Mouse (Mus musculus): ENCODE data around the gene Tppp2. TPM values are rescaled to one million over a fixed set of nuclear protein-coding genes. Genes with fewer than 3 reads are reported as not detected.

The Tppp2 gene
- polyA plus RNA-seq, 1 experiment from 2014 or later: not detected

DNA sequence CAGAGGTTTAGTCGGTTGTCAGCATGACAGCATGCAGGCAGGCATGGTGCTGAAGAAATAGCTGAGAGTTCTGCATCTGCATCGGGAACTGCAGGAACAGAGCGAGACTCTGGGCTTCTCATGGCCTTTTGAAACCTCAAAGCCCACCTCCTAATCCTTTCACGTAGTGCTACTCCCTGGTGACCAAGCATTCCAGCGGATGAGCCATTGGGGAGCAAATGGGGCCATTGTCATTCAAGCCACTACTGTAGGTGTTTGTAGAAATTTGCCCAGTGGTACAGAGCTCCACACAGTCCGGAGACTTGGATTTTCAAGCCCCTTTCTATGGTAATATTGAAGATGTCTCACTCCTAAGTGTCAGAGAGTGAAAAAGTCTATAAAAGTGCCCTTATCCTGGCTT, 32.2 kb upstream of the Tppp2 start:
- TF ChIP-seq CTCF (IDR thresholded peaks at IDR 0.05; ENCODE audit: low read depth): no peak
- DNase-seq: no peak
- Histone ChIP-seq H3K27me3 (ENCODE audit: insufficient read depth, low read length) (no peaks in the 10 kb centered on the region), H3K36me3 (ENCODE audit: insufficient read depth) (peaks cover 44% of the 10 kb centered on the region), H3K4me2 (peak overlapping the region; percentile 79), H3K4me3 (ENCODE audit: low read depth, low read length) (peak overlapping the region; percentile 67; the same call in 1 of the 2 replicates), H3K9me3 (ENCODE audit: low read depth, low read length) (no peaks in the 10 kb centered on the region), H3K27ac (ENCODE audit: low read depth) (no peak overlapping the region), H3K9ac (no peak overlapping the region), H3K4me1 (ENCODE audit: insufficient read depth) (no peaks in the 10 kb centered on the region; the same call in 1 of the 2 replicates)
- no peak for ATAC-seq (ENCODE audit: insufficient read depth)
- WGBS: 62% methylated on average over 6 of the region's 6 CpGs

DNA sequence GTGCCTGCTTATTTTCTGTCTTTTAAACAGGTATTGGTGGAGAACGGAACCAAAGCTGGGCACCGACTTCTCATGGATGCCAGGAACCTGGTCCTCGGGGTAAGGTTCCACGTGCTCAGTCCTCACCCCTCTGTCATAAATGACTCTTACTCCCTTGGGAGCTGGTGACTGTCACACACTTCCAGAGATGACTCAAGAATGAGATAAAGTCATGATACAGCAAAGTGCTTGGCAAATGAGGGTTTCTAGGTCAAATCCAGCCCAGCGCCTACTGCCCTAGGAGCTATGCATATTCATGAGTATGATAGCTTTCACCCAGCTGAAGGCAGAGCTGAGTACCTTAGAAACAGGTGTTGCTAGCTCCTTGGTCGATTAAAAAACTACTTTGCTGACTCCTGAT, 28.4 kb upstream of the Tppp2 start:
- no peak for TF ChIP-seq CTCF (IDR thresholded peaks at IDR 0.05; ENCODE audit: low read depth)
- Histone ChIP-seq H3K36me3 (ENCODE audit: insufficient read depth) (peaks cover 59% of the 10 kb centered on the region), H3K27ac (ENCODE audit: low read depth) (no peak overlapping the region), H3K9me3 (ENCODE audit: low read depth, low read length) (no peaks in the 10 kb centered on the region), H3K4me1 (ENCODE audit: insufficient read depth) (no peaks in the 10 kb centered on the region; the same call in 1 of the 2 replicates), H3K27me3 (ENCODE audit: insufficient read depth, low read length) (no peaks in the 10 kb centered on the region), H3K4me3 (ENCODE audit: low read depth, low read length) (no peak overlapping the region), H3K4me2 (no peak overlapping the region), H3K9ac (no peak overlapping the region)
- WGBS: 91% methylated on average over 6 of the region's 6 CpGs
- DNase-seq (no peak), ATAC-seq (ENCODE audit: insufficient read depth) (no peak)

DNA sequence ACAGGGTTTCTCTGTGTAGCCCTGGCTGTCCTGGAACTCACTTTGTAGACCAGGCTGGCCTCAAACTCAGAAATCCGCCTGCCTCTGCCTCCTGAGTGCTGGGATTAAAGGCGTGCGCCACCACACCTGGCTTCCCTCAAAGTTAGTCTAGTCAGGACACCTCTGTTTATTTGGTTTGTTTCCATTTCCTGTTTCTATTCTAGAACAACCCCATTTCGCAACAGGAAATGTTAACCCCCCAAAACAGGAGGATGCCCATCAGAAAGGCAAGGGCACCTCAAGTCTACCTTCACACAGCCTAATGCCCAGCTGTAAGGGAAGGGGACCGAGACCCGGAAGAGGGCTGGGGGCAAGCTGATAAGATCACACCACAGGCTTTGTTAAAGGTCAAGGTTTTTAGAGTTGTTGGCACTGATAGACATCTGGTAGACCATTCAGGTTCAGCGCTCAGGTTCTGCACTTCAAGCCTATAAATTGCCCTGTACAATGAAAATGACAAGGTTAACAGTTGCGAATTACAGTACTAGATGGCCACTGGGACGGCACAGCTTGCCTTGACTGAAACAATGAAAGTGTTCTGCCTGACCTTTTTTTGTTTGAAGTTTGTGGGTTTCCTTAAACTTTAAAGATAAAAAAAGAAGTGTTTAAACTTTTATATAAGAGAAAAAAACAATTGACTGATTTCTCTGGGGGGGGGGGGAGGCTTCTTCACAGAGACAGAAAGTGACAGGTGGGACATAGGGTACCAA, 25.9 kb upstream of the Tppp2 start, which contains the start of gene Slc39a2:
Slc39a2 (plus strand) TSS at position 699 of the 749 bp plus-strand sequence.
- H3K4me1 ChIP-seq (ENCODE audit: insufficient read depth): no peaks in the 10 kb centered on the region; the same call in 1 of the 2 replicates
- DNase-seq: no peak
- no peaks in the 10 kb centered on the region for H3K27me3 ChIP-seq (ENCODE audit: insufficient read depth, low read length)
- H3K36me3 ChIP-seq (ENCODE audit: insufficient read depth): peaks cover 49% of the 10 kb centered on the region
- H3K9me3 ChIP-seq (ENCODE audit: low read depth, low read length): no peaks in the 10 kb centered on the region
- WGBS: 83% methylated on average over 9 of the region's 9 CpGs
- no peak for ATAC-seq (ENCODE audit: insufficient read depth)
- no peak for TF ChIP-seq CTCF (IDR thresholded peaks at IDR 0.05; ENCODE audit: low read depth)
- no peak within 1 kb of the TSS for H3K9ac ChIP-seq
- no peak within 1 kb of the TSS for H3K4me2 ChIP-seq
- no peak within 1 kb of the TSS for H3K4me3 ChIP-seq (ENCODE audit: low read depth, low read length)
- H3K27ac ChIP-seq (ENCODE audit: low read depth): peak within 1 kb of the TSS; percentile 42; the same call in 1 of the 2 replicates

DNA sequence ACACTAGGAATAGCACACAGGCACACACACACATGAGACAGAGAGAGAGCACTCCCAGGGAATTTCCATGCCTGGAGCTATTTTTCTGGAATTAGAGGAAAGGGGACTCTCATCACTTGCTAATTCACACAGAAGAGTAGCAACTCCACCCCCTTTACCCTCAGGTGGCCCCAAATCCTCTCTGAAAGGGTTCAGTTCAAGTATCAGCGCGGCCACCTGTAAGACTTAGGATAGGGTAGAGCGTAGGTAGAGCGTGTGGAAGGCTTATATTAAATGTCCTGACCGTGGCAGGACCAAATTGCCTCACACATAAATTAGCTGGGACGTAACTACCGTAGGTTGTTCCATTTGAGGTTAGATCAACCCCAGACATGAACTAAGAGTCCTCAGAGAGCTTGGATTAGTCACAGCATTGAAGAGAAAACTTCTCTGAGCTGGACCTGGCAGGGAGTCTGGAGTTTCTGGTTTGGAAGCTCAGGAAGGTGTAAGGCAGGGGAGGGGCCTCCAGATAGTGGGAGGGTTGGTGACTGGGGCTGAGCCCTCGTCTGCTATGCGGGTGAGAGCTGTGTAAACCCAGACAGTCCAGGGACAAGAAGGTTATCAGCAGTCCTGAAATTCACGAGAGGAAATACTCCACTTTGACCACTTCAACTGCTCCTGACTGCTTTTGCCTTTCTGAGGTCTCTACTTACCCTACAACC, 25.0 kb upstream of the Tppp2 start:
- no peak overlapping the region for H3K4me2 ChIP-seq
- DNase-seq: peak; percentile 38
- H3K27me3 ChIP-seq (ENCODE audit: insufficient read depth, low read length): no peaks in the 10 kb centered on the region
- no peak overlapping the region for H3K4me3 ChIP-seq (ENCODE audit: low read depth, low read length)
- TF ChIP-seq CTCF (IDR thresholded peaks at IDR 0.05; ENCODE audit: low read depth): no peak
- H3K9ac ChIP-seq: no peak overlapping the region
- peak; percentile 84 for ATAC-seq (ENCODE audit: insufficient read depth)
- H3K9me3 ChIP-seq (ENCODE audit: low read depth, low read length): no peaks in the 10 kb centered on the region
- 21% methylated on average over 10 of the region's 10 CpGs for WGBS
- peak overlapping the region; percentile 42; the same call in 1 of the 2 replicates for H3K27ac ChIP-seq (ENCODE audit: low read depth)
- H3K36me3 ChIP-seq (ENCODE audit: insufficient read depth): peaks cover 42% of the 10 kb centered on the region
- no peaks in the 10 kb centered on the region; the same call in 1 of the 2 replicates for H3K4me1 ChIP-seq (ENCODE audit: insufficient read depth)

DNA sequence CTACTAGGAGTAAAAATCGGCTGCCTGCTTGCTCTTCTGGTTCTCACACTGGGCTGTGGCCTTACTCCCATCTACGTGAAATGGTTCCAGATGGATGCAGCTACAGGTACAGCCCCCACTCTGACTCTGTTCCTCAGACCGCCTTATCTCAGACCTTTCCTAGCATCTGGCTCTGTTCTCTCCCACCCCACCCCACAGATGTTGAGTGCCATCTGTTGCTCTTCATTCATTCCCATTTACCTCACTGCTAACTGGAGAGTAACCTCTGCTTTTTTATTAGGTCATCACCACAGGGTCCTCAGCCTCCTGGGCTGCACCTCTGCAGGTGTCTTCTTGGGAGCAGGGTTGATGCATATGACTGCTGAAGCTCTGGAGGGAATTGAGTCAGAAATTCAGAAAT, 24.4 kb upstream of the Tppp2 start:
- no peak overlapping the region for H3K9ac ChIP-seq
- H3K9me3 ChIP-seq (ENCODE audit: low read depth, low read length): no peaks in the 10 kb centered on the region
- 41% methylated on average over 3 of the region's 3 CpGs for WGBS
- TF ChIP-seq CTCF (IDR thresholded peaks at IDR 0.05; ENCODE audit: low read depth): no peak
- peaks cover 37% of the 10 kb centered on the region for H3K36me3 ChIP-seq (ENCODE audit: insufficient read depth)
- H3K4me3 ChIP-seq (ENCODE audit: low read depth, low read length): no peak overlapping the region
- H3K4me1 ChIP-seq (ENCODE audit: insufficient read depth): no peaks in the 10 kb centered on the region; the same call in 1 of the 2 replicates
- H3K27ac ChIP-seq (ENCODE audit: low read depth): peak overlapping the region; percentile 42; the same call in 1 of the 2 replicates
- ATAC-seq (ENCODE audit: insufficient read depth): 0 out of 2 replicates have a peak, but pooled peaks have one; percentile 35
- no peak overlapping the region for H3K4me2 ChIP-seq
- H3K27me3 ChIP-seq (ENCODE audit: insufficient read depth, low read length): no peaks in the 10 kb centered on the region
- DNase-seq: no peak

DNA sequence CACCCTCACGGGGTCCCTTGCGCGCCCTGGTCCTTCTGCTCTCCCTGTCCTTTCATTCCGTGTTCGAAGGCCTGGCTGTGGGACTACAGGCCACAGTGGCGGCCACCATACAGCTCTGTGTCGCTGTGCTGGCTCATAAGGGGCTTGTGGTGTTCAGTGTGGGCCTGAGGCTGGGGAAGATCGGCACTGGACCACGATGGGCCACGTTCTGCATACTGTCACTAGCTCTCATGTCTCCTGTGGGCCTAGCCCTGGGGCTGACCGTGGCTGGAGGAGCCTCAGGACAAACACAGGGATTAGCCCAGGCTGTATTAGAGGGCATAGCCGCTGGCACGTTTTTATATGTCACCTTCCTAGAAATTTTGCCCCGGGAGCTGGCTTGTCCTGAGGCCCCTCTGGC, 23.2 kb upstream of the Tppp2 start:
- ATAC-seq (ENCODE audit: insufficient read depth): no peak
- Histone ChIP-seq H3K36me3 (ENCODE audit: insufficient read depth) (peaks cover 24% of the 10 kb centered on the region), H3K4me1 (ENCODE audit: insufficient read depth) (no peaks in the 10 kb centered on the region; the same call in 1 of the 2 replicates), H3K4me2 (no peak overlapping the region), H3K9me3 (ENCODE audit: low read depth, low read length) (no peaks in the 10 kb centered on the region), H3K9ac (no peak overlapping the region), H3K4me3 (ENCODE audit: low read depth, low read length) (no peak overlapping the region), H3K27ac (ENCODE audit: low read depth) (no peak overlapping the region), H3K27me3 (ENCODE audit: insufficient read depth, low read length) (no peaks in the 10 kb centered on the region)
- TF ChIP-seq CTCF (IDR thresholded peaks at IDR 0.05; ENCODE audit: low read depth): no peak
- 80% methylated on average over 14 of the region's 14 CpGs for WGBS
- no peak for DNase-seq

DNA sequence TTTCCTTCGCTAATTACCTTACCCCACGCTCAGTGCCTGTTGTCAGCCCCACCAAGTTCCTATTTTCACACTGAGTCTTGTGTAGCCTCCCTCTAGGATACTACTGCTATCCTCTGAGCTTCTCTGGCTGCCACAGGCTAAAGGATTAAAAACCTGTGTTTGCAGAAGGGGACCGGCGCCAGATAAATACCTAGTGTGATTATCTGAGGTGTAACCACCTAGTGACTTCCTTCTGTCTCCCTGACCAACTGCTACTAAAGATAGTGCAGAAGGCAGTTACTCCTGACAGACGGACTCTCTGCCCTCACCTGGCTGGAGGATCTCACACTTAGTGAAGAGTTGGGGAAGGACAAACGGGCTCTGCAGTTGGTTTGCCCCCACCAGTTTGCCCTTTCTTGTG, 22.2 kb upstream of the Tppp2 start:
- H3K4me2 ChIP-seq: no peak overlapping the region
- ATAC-seq (ENCODE audit: insufficient read depth) (no peak), DNase-seq (no peak)
- no peaks in the 10 kb centered on the region; the same call in 1 of the 2 replicates for H3K4me1 ChIP-seq (ENCODE audit: insufficient read depth)
- no peaks in the 10 kb centered on the region for H3K27me3 ChIP-seq (ENCODE audit: insufficient read depth, low read length)
- no peaks in the 10 kb centered on the region for H3K9me3 ChIP-seq (ENCODE audit: low read depth, low read length)
- WGBS: 76% methylated on average over 6 of the region's 6 CpGs
- no peak overlapping the region for H3K27ac ChIP-seq (ENCODE audit: low read depth)
- no peak overlapping the region for H3K4me3 ChIP-seq (ENCODE audit: low read depth, low read length)
- no peak overlapping the region for H3K9ac ChIP-seq
- TF ChIP-seq CTCF (IDR thresholded peaks at IDR 0.05; ENCODE audit: low read depth): no peak
- H3K36me3 ChIP-seq (ENCODE audit: insufficient read depth): peaks cover 15% of the 10 kb centered on the region
